Mouse (Mus musculus) neutrophil, adult 5-6 weeks (primary cell): ENCODE results near the gene Fgf15. TPM values are rescaled to one million over a fixed set of nuclear protein-coding genes. Genes with fewer than 3 reads are reported as not detected.

Experiments
- ATAC-seq: fragments of 151-379, 151-347 bp; 2 replicates; pipeline ENCODE4 v1.8.0; 2017; ENCODE audit warnings: mild to moderate bottlenecking, moderate TSS enrichment; ENCODE audit not compliant: insufficient number of reproducible peaks, poor library complexity, low FRiP score, severe bottlenecking; ENCODE audit errors: extremely low read depth
- total RNA-seq: library from RNA; stranded (forward); fragments of 200-1000 nt; gene quantifications from 2 replicates; pipeline ENCODE4 v1.2.3, GENCODE M21; 2017

Gene Fgf15
- total RNA-seq, 1 experiment from 2014 or later = not detected

- ATAC-seq = no peak
These were observed 45.0 kb downstream of the Fgf15 start for GRCm38 (mm10) chr7:144941242-144941831.

GRCm38 (mm10) chr7:144942071-144942743, 45.9 kb downstream of the Fgf15 start:
- no peak for ATAC-seq

DNA sequence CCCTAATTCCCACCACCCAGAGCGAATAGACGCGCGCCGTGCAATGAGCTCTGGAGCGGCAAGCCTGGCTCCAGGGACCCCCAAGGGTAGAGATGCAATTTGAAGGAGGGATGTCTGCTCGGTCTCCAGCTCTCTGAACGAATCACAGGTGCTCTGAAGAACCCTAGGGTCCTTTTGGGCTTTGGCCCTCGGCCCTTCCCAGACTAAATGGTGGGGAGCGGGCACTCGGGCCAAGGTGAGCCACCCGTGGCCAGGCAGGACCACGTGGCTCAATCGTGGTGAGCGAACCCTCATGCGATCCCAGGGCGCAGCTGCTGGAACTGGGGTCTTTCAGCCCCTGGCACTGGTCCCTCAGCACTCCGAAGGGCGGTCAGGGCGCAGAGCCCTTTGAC, 46.4 kb downstream of the Fgf15 start:
- no peak for ATAC-seq

- ATAC-seq = no peak
These were observed 46.9 kb downstream of the Fgf15 start for GRCm38 (mm10) chr7:144943254-144943653.

Other genes starting within 250 kb of the Fgf15 start
- gene Ano1, start 144.6 kb upstream of the Fgf15 start, total RNA-seq = not detected in 2 replicates
- gene Fgf3, start 58.4 kb upstream of the Fgf15 start, total RNA-seq = 0.35 TPM in 1 of 2 replicates, not detected in the other
- 0.23 TPM in 1 of 2 replicates, not detected in the other for gene Fgf4, start 49.2 kb upstream of the Fgf15 start, total RNA-seq
- 45.0 and 49.2 TPM in 2 replicates for gene LTO1, start 18.6 kb downstream of the Fgf15 start, total RNA-seq
- 0.37 and 0.70 TPM in 2 replicates for gene Ccnd1, start 43.4 kb downstream of the Fgf15 start, total RNA-seq